Mouse (Mus musculus) left cerebral cortex, postnatal 14 days (tissue): ENCODE results near the gene Akr1b3. TPM values are rescaled to one million over a fixed set of nuclear protein-coding genes. Genes with fewer than 3 reads are reported as not detected.
"Not testable (repeated sequence)": the region's sequence is repeated elsewhere in the genome, so short reads cannot be mapped to it uniquely, and the experiment has no call there.

Source experiments
- DNase-seq, 2 experiments: peaks; one replicate each; pipeline ENCODE4 v3.0.0; 2021 to 2022; ENCODE audit warnings: low spot score in 2 of 2, mixed read lengths in 1 of 2
- intact Hi-C: fragments of 180-260 bp; cut with DNase I; formaldehyde crosslinking; loops from one replicate; pipeline ENCODE4 v1.15.1; 2025
- long read RNA-seq, 2 experiments: library from polyadenylated mRNA; stranded (forward); transcript quantifications; one replicate each; pipeline ENCODE4 v2.0.0; 2021
- total RNA-seq, 2 experiments: library from RNA; stranded (reverse); gene quantifications; 2 replicates each; pipeline ENCODE4 v1.2.3; 2021

Akr1b3 gene
- total RNA-seq = 10 to 100 TPM; 47.4 to 48.2 TPM
- long read RNA-seq, experiment 1, full-length matches to known transcripts = 33 of 34 reads
- long read RNA-seq, experiment 1, partial matches to known transcripts = 1 of 34 reads
- long read RNA-seq, experiment 1, other reads (novel, unspliced or antisense) = 0 of 34 reads
- long read RNA-seq, experiment 2, transcript Akr1b3-201 (10 exons, 1,387 nt) = major isoform, 16 of 19 reads
- long read RNA-seq, experiment 2, partial matches to known transcripts = 2 of 19 reads
- long read RNA-seq, experiment 2, other reads (novel, unspliced or antisense) = 1 of 19 reads

- intact Hi-C loops = no loop called here
- peak; percentile 93 to 95 for DNase-seq
Observed at GRCm38 (mm10) chr6:34316854-34317771, at the start of gene Akr1b3. TSS of gene Akr1b3 (minus strand) at chr6:34317478.

GRCm38 (mm10) chr6:34364217-34365136, 47.2 kb upstream of the Akr1b3 start:
- DNase-seq = no peak
- intact Hi-C loops = no loop called here

- DNase-seq = no peak
- intact Hi-C loops = no loop called here
Observed at GRCm38 (mm10) chr6:34355841-34356240, 38.6 kb upstream of the Akr1b3 start.

- intact Hi-C loops = no loop called here
- DNase-seq = no peak
Observed at GRCm38 (mm10) chr6:34355349-34355747, 38.1 kb upstream of the Akr1b3 start.

- no peak for DNase-seq
- intact Hi-C loops = no loop called here
Observed at GRCm38 (mm10) chr6:34354354-34355348, 37.4 kb upstream of the Akr1b3 start.

GRCm38 (mm10) chr6:34353658-34354353, 36.5 kb upstream of the Akr1b3 start, which contains the start of gene Akr1b8:
TSS of gene Akr1b8 (plus strand) at chr6:34354119.
- intact Hi-C loops = no loop called here
- DNase-seq = no peak

GRCm38 (mm10) chr6:34352401-34352800, 35.1 kb upstream of the Akr1b3 start:
- intact Hi-C loops = no loop called here
- no peak for DNase-seq

- DNase-seq, intact Hi-C loops: not testable (repeated sequence)
Observed at GRCm38 (mm10) chr6:34351481-34351880, 34.2 kb upstream of the Akr1b3 start.

- intact Hi-C loops = no loop called here
- no peak for DNase-seq
Observed at GRCm38 (mm10) chr6:34350037-34350699, 32.9 kb upstream of the Akr1b3 start.

GRCm38 (mm10) chr6:34346096-34346898, 29.0 kb upstream of the Akr1b3 start:
- intact Hi-C loops = loop anchor here (1.0 kb wide), 1 partner anchor 53 kb away; no protein-coding TSS in a partner anchor
- DNase-seq = peak; percentile 85 to 89

- intact Hi-C loops = no loop called here
- DNase-seq = no peak
Observed at GRCm38 (mm10) chr6:34344935-34345334, 27.7 kb upstream of the Akr1b3 start.

GRCm38 (mm10) chr6:34344135-34344850, 27.0 kb upstream of the Akr1b3 start:
- no peak for DNase-seq
- intact Hi-C loops = no loop called here

GRCm38 (mm10) chr6:34343426-34343825, 26.1 kb upstream of the Akr1b3 start:
- intact Hi-C loops = no loop called here
- DNase-seq = no peak

GRCm38 (mm10) chr6:34342476-34342875, 25.2 kb upstream of the Akr1b3 start:
- intact Hi-C loops = no loop called here
- no peak for DNase-seq

- intact Hi-C loops = no loop called here
- DNase-seq = no peak
Observed at GRCm38 (mm10) chr6:34341991-34342390, 24.7 kb upstream of the Akr1b3 start.

GRCm38 (mm10) chr6:34337799-34338198, 20.5 kb upstream of the Akr1b3 start:
- intact Hi-C loops = no loop called here

More at GRCm38 (mm10) chr6:34337799-34338198, 20.5 kb upstream of the Akr1b3 start:
- peak in 1 of 2 experiments; percentile 22 for DNase-seq
